Mouse (Mus musculus) small intestine, adult 2 months (tissue): ENCODE measurements at regions not wholly inside any gene's neighbourhood (a gene's known extent, or its start where the extent isn't known, plus 50 kb on each side); places are given as distances from the start of the nearest gene placed in this dataset.
"Not testable (repeated sequence)": the region's sequence is repeated elsewhere in the genome, so short reads cannot be mapped to it uniquely, and the experiment has no call there.

ENCODE experiments used
- H3K27ac ChIP-seq: fragments of 200-500 bp; 2 replicates; pipeline ENCODE4 v1.5.1; 2012; ENCODE audit warnings: low read depth, low read length, control low read depth, inconsistent platforms; ENCODE audit not compliant: insufficient read depth
- H3K27me3 ChIP-seq: fragments of 200-500 bp; 2 replicates; pipeline ENCODE4 v1.6.1; 2012; ENCODE audit warnings: mild to moderate bottlenecking, moderate library complexity, low read length, inconsistent platforms; ENCODE audit not compliant: control insufficient read depth, insufficient read depth
- H3K36me3 ChIP-seq: fragments of 200-500 bp; 2 replicates; pipeline ENCODE4 v1.6.1; 2012; ENCODE audit warnings: mild to moderate bottlenecking, low read length, control low read depth, inconsistent platforms; ENCODE audit not compliant: control insufficient read depth, insufficient read depth
- H3K4me1 ChIP-seq: fragments of 200-500 bp; 2 replicates; pipeline ENCODE4 v1.6.1; 2012; ENCODE audit warnings: low read length, inconsistent platforms, mixed read lengths; ENCODE audit not compliant: control insufficient read depth, insufficient read depth, insufficient read length
- H3K4me3 ChIP-seq: fragments of 200-500 bp; 2 replicates; pipeline ENCODE4 v1.5.1; 2012; ENCODE audit warnings: low read depth, mild to moderate bottlenecking, control low read depth, inconsistent platforms, low read length, moderate library complexity
- CTCF ChIP-seq: fragments of 200-500 bp; IDR thresholded peaks from 2 replicates; pipeline ENCODE4 v1.5.1; 2012; ENCODE audit warnings: low read depth, mild to moderate bottlenecking, control low read depth, inconsistent platforms, low read length, moderate library complexity, mixed read lengths; ENCODE audit not compliant: insufficient replicate concordance, insufficient read length; ENCODE audit errors: extremely low read depth
- POLR2A ChIP-seq: fragments of 200-500 bp; IDR thresholded peaks from 2 replicates; pipeline ENCODE4 v1.6.1; 2012; ENCODE audit warnings: low read depth, mild to moderate bottlenecking, control low read depth, inconsistent platforms, low read length, moderate library complexity
- whole genome bisulfite sequencing: fragments of 180-500 bp; shearing (Covaris S2); methylation state at CpG from one replicate; pipeline ENCODE4 v1.1.7; 2018; 5-methylcytosine and 5-hydroxymethylcytosine counted together

- Histone ChIP-seq H3K4me1 (no peaks in the 10 kb centered on the region), H3K27me3 (no peaks in the 10 kb centered on the region), H3K4me3 (no peak overlapping the region), H3K27ac (no peak overlapping the region), H3K36me3 (no peaks in the 10 kb centered on the region)
- TF ChIP-seq POLR2A (no peak), CTCF (no peak)
- WGBS: 63% methylated on average over 4 of the region's 4 CpGs
Observed at GRCm38 (mm10) chr10:45872007-45872890, 294.6 kb downstream of the Hace1 start.

GRCm38 (mm10) chr10:45873805-45874780 is 296.5 kb downstream of the Hace1 start:
- no peaks in the 10 kb centered on the region for H3K4me1 ChIP-seq
- WGBS: 51% methylated on average over 14 of the region's 14 CpGs
- no peaks in the 10 kb centered on the region for H3K27me3 ChIP-seq
- no peak overlapping the region for H3K27ac ChIP-seq
- no peaks in the 10 kb centered on the region for H3K36me3 ChIP-seq
- H3K4me3 ChIP-seq: no peak overlapping the region
- TF ChIP-seq CTCF: no peak
- no peak for TF ChIP-seq POLR2A

GRCm38 (mm10) chr10:45875287-45875686 is 297.7 kb downstream of the Hace1 start:
- not testable (repeated sequence) for H3K27me3 ChIP-seq, H3K4me3 ChIP-seq, H3K36me3 ChIP-seq, H3K4me1 ChIP-seq, H3K27ac ChIP-seq
- 96% methylated on average over 20 of the region's 20 CpGs for WGBS

GRCm38 (mm10) chr10:45883745-45884144 is 306.1 kb downstream of the Hace1 start:
- 76% methylated on average over 1 of the region's 1 CpGs for WGBS
- no peaks in the 10 kb centered on the region for H3K27me3 ChIP-seq
- no peaks in the 10 kb centered on the region for H3K36me3 ChIP-seq
- H3K27ac ChIP-seq: no peak overlapping the region
- no peak overlapping the region for H3K4me3 ChIP-seq
- TF ChIP-seq CTCF: no peak
- no peak for TF ChIP-seq POLR2A
- no peaks in the 10 kb centered on the region for H3K4me1 ChIP-seq

GRCm38 (mm10) chr10:45886636-45887035 is 309.0 kb downstream of the Hace1 start:
- 52% methylated on average over 2 of the region's 2 CpGs for WGBS
- Histone ChIP-seq H3K27me3 (no peaks in the 10 kb centered on the region), H3K27ac (no peak overlapping the region), H3K4me3 (no peak overlapping the region), H3K4me1 (no peaks in the 10 kb centered on the region), H3K36me3 (no peaks in the 10 kb centered on the region)
- TF ChIP-seq CTCF: no peak
- no peak for TF ChIP-seq POLR2A

GRCm38 (mm10) chr10:45888835-45889234 is 311.2 kb downstream of the Hace1 start:
- H3K36me3 ChIP-seq: no peaks in the 10 kb centered on the region
- 65% methylated on average over 4 of the region's 4 CpGs for WGBS
- H3K4me3 ChIP-seq: no peak overlapping the region
- TF ChIP-seq POLR2A (no peak), CTCF (no peak)
- no peaks in the 10 kb centered on the region for H3K4me1 ChIP-seq
- H3K27ac ChIP-seq: no peak overlapping the region
- H3K27me3 ChIP-seq: no peaks in the 10 kb centered on the region

- TF ChIP-seq CTCF (no peak), POLR2A (no peak)
- Histone ChIP-seq H3K36me3 (no peaks in the 10 kb centered on the region), H3K4me1 (no peaks in the 10 kb centered on the region), H3K27me3 (no peaks in the 10 kb centered on the region), H3K4me3 (no peak overlapping the region), H3K27ac (no peak overlapping the region)
- 79% methylated on average over 13 of the region's 13 CpGs for WGBS
Observed at GRCm38 (mm10) chr10:45889381-45889951, 311.8 kb downstream of the Hace1 start.
